Mouse (Mus musculus) kidney, postnatal 0 days (tissue): ENCODE measurements at regions not wholly inside any gene's neighbourhood (a gene's known extent, or its start where the extent isn't known, plus 50 kb on each side); places are given as distances from the start of the nearest gene placed in this dataset.

Experiments used
- ATAC-seq: fragments of 200-750 bp; cut with Nextera tagmentation; replicated peaks from 2 replicates; pipeline ENCODE4 v1.8.0; 2017; ENCODE audit warnings: low read depth, moderate number of reproducible peaks, moderate TSS enrichment, moderate library complexity; ENCODE audit not compliant: low FRiP score
- DNase-seq: peaks from one replicate; pipeline ENCODE4 v3.0.0-alpha.2; 2016; ENCODE audit warnings: low spot score
- H3K27ac ChIP-seq: fragments of 300-500 bp; sonication (generic); 2 replicates; pipeline ENCODE4 v1.5.1; 2014; ENCODE audit warnings: mild to moderate bottlenecking
- H3K27me3 ChIP-seq: fragments of 300-500 bp; sonication (generic); 2 replicates; pipeline ENCODE4 v1.6.1; 2014; ENCODE audit warnings: low read length, mixed read lengths; ENCODE audit not compliant: insufficient read depth
- H3K36me3 ChIP-seq: fragments of 300-500 bp; sonication (generic); 2 replicates; pipeline ENCODE4 v1.6.1; 2014; ENCODE audit warnings: low read length, mixed read lengths; ENCODE audit not compliant: insufficient read depth
- H3K4me1 ChIP-seq: fragments of 300-500 bp; sonication (generic); replicated peaks from 2 replicates; pipeline ENCODE4 v1.6.1; 2014; ENCODE audit warnings: antibody characterized with exemption, low read length, mixed read lengths; ENCODE audit not compliant: insufficient read depth
- H3K4me2 ChIP-seq: fragments of 300-500 bp; sonication (generic); 2 replicates; pipeline ENCODE4 v1.6.1; 2014; ENCODE audit warnings: mild to moderate bottlenecking, low read length, moderate library complexity, mixed read lengths
- H3K4me3 ChIP-seq: fragments of 300-500 bp; sonication (generic); replicated peaks from 2 replicates; pipeline ENCODE4 v1.5.1; 2014; ENCODE audit warnings: low read depth, low read length
- H3K9ac ChIP-seq: fragments of 300-500 bp; sonication (generic); 2 replicates; pipeline ENCODE4 v1.6.1; 2014; ENCODE audit warnings: low read depth, low read length
- H3K9me3 ChIP-seq: fragments of 300-500 bp; sonication (generic); replicated peaks from 2 replicates; pipeline ENCODE4 v1.6.1; 2016; ENCODE audit warnings: low read length, inconsistent platforms, mixed read lengths
- CTCF ChIP-seq: IDR thresholded peaks from 2 replicates; pipeline ENCODE4 v1.5.1; 2016; ENCODE audit warnings: antibody characterized with exemption, low read depth, mild to moderate bottlenecking, moderate library complexity
- WGBS: fragments of 180-500 bp; shearing (Covaris S2); extraction: QIAGEN DNeasy Blood & Tissue Kit; methylation state at CpG from one replicate; pipeline ENCODE4 v1.1.7; 2014; 5-methylcytosine and 5-hydroxymethylcytosine counted together

DNA sequence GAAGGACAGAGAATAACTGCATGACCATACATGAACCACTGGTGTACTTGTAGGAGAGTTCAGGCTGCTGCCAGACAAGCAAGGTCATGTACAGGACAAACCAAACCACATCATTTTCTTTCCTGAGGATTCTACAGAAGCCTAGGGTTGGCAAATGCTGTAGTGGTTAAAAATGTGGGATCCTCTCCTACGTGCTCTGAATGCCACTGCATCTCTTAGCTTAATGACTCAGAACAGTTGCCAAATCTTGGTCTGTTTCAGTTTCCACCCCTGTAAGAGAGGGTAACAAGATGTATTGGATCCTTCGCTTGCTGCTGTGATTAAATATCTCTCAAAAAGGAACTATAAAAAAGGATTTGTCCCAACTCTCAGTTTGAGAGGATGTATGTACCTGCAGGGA is 938.1 kb downstream of the 4930444P10Rik start:
- no peak overlapping the region for H3K9ac ChIP-seq
- no peak overlapping the region for H3K27ac ChIP-seq
- no peaks in the 10 kb centered on the region for H3K36me3 ChIP-seq
- no peaks in the 10 kb centered on the region for H3K4me1 ChIP-seq
- no peak overlapping the region for H3K4me3 ChIP-seq
- H3K4me2 ChIP-seq = no peak overlapping the region
- H3K27me3 ChIP-seq = no peaks in the 10 kb centered on the region
- ATAC-seq (no peak), DNase-seq (no peak)
- TF ChIP-seq CTCF = no peak
- 87% methylated on average over 2 of the region's 2 CpGs for WGBS
- H3K9me3 ChIP-seq = no peaks in the 10 kb centered on the region

DNA sequence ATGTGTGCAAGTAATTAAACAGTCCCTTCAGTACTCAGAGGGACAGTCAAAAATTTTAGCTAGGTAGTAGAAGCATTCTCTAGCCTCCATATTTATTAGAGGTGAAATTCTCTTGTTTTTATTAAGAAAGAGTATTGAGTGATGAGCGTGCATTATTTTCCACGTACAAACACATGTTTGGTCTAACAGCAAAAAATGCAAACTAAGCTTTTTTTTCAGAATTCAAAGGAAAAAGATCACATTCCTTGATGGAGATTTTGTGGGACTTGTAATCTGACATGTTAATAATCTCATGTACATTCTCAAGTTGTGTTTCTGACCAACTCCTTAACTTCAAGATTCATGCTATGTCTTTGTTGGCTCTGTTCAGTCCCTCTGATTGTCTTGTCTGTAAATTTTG is 939.2 kb downstream of the 4930444P10Rik start:
- no peak for TF ChIP-seq CTCF
- Histone ChIP-seq H3K9ac (no peak overlapping the region), H3K27me3 (no peaks in the 10 kb centered on the region), H3K27ac (no peak overlapping the region), H3K4me2 (no peak overlapping the region), H3K4me1 (no peaks in the 10 kb centered on the region), H3K9me3 (no peaks in the 10 kb centered on the region), H3K36me3 (no peaks in the 10 kb centered on the region), H3K4me3 (no peak overlapping the region)
- 93% methylated on average over 2 of the region's 2 CpGs for WGBS
- no peak for DNase-seq
- ATAC-seq = no peak

GRCm38 (mm10) chr1:15143922-15144591 is 949.1 kb downstream of the 4930444P10Rik start:
- ATAC-seq (no peak), DNase-seq (no peak)
- no peaks in the 10 kb centered on the region for H3K4me1 ChIP-seq
- TF ChIP-seq CTCF = no peak
- no peaks in the 10 kb centered on the region for H3K36me3 ChIP-seq
- no peaks in the 10 kb centered on the region for H3K9me3 ChIP-seq
- H3K9ac ChIP-seq = no peak overlapping the region
- H3K27me3 ChIP-seq = no peaks in the 10 kb centered on the region
- no peak overlapping the region for H3K4me2 ChIP-seq
- WGBS = 82% methylated on average over 1 of the region's 1 CpGs
- no peak overlapping the region for H3K27ac ChIP-seq
- no peak overlapping the region for H3K4me3 ChIP-seq

DNA sequence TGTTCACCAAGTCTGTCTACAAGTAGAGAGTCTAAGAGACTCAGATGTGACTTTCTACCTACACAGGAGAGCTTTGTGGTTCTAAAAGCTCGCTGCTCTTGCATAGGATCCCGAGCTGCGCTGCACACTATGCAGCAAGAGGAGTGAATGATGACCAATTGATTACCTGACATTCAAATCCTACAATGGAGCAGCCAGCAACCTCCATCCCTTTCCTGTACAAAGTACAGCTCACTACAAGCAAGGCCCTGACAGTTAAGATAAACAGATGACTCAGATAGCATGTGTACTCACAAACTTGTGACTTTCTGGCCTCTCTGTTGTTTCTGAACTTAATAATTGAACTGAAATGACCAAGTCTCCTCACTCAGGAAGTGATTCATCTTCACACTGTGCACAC is 974.7 kb downstream of the 4930444P10Rik start:
- Histone ChIP-seq H3K4me1 (no peaks in the 10 kb centered on the region), H3K36me3 (no peaks in the 10 kb centered on the region), H3K4me2 (no peak overlapping the region), H3K4me3 (no peak overlapping the region), H3K27me3 (no peaks in the 10 kb centered on the region), H3K27ac (no peak overlapping the region), H3K9me3 (no peaks in the 10 kb centered on the region), H3K9ac (no peak overlapping the region)
- WGBS = 87% methylated on average over 3 of the region's 3 CpGs
- ATAC-seq (no peak), DNase-seq (no peak)
- TF ChIP-seq CTCF = no peak

- ATAC-seq (no peak), DNase-seq (no peak)
- Histone ChIP-seq H3K4me2 (no peak overlapping the region), H3K27me3 (no peaks in the 10 kb centered on the region), H3K4me1 (no peaks in the 10 kb centered on the region), H3K9ac (no peak overlapping the region), H3K9me3 (no peaks in the 10 kb centered on the region), H3K27ac (no peak overlapping the region), H3K36me3 (no peaks in the 10 kb centered on the region), H3K4me3 (no peak overlapping the region)
- TF ChIP-seq CTCF = peak; percentile 42; the same call in 1 of the 2 replicates
- WGBS = 67% methylated on average over 2 of the region's 2 CpGs
These were observed 981.7 kb downstream of the 4930444P10Rik start for GRCm38 (mm10) chr1:15111420-15111819.

- no peaks in the 10 kb centered on the region for H3K4me1 ChIP-seq
- no peak overlapping the region for H3K4me2 ChIP-seq
- no peak for ATAC-seq
- no peak overlapping the region for H3K9ac ChIP-seq
- no peak overlapping the region for H3K27ac ChIP-seq
- TF ChIP-seq CTCF = no peak
- no peak for DNase-seq
- no peaks in the 10 kb centered on the region for H3K9me3 ChIP-seq
- H3K27me3 ChIP-seq = no peaks in the 10 kb centered on the region
- no peak overlapping the region for H3K4me3 ChIP-seq
- WGBS = 96% methylated on average over 1 of the region's 1 CpGs
- no peaks in the 10 kb centered on the region for H3K36me3 ChIP-seq
These were observed 1022.8 kb downstream of the 4930444P10Rik start for GRCm38 (mm10) chr1:15070331-15070730.

GRCm38 (mm10) chr1:15034047-15034446 is 1059.1 kb downstream of the 4930444P10Rik start:
- no peak for DNase-seq
- H3K4me3 ChIP-seq = no peak overlapping the region
- H3K9me3 ChIP-seq = no peaks in the 10 kb centered on the region
- H3K36me3 ChIP-seq = no peaks in the 10 kb centered on the region
- 39% methylated on average over 1 of the region's 1 CpGs for WGBS
- H3K4me1 ChIP-seq = no peaks in the 10 kb centered on the region
- TF ChIP-seq CTCF = no peak
- no peaks in the 10 kb centered on the region for H3K27me3 ChIP-seq
- H3K4me2 ChIP-seq = no peak overlapping the region
- no peak for ATAC-seq
- H3K9ac ChIP-seq = no peak overlapping the region
- no peak overlapping the region for H3K27ac ChIP-seq
